Mouse (Mus musculus): Measurements from ENCODE around the gene Faap100.

DNA sequence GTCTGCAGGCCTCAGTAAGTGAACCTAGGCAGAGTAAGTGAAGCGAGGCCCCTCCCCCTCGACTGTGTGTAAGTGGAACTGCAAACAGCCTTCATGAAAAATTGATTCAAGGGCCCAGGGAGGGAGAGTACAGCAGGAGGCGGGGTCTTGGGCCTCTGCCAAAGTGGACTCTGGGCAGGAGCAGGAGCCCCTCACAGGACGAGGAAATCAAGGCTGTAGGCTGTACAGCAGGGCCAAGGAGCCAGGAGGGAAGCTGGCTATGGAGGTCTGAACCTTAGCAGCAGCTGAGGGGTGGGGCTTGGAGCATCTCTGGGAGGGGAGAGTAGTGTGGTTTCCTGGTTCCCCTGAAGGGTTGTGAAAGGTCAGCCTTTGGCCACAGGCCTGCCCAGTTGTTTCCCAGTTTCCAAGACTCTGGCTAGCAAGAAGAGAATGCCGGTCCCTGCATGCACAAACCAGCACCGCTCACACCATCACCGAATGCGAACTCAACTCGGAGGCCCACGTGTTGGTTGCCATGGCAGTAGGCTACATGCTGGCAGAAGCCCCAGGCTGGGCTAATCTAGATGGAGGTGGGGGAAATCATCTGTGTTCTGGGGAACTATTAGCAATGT is 20.7 kb downstream of the Faap100 start:
- TF ChIP-seq CTCF (IDR thresholded peaks at IDR 0.05; ENCODE audit: low read depth) (no peak), EP300 (IDR thresholded peaks at IDR 0.05; ENCODE audit: low read depth) (no peak)

Data from heart, postnatal 0 days (tissue).